18 mouse cellular contexts compared by ENCODE assay signal in the genomic region with DNA sequence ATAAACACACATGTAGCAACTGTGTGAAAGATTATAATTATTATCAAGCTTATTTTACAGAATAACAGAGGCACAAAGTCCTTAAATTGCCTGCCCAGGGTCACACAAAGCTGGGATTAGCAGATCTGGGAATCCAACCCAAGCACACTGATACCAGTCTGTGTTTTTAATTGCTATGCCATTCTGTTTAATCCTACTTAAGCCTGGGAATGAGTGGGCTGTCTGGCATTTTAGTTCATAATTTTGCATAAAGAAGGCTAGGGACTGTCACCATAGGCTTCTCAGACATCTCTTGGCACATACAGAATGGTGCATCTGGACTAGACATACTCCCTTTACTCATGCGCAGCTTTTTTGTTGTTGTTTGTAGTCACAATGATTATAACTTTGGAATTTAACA.
"Had no signal": no experiment of that assay in that cellular context is flagged by ENCODE, and none has a peak within 500 bp of the region (broad histone marks: within the 10 kb centered on the region; RNA-seq: fewer than 3 reads in every experiment).

No protein-coding gene starts in this region.

- H3K4me2 ChIP-seq: kidney, embryonic 15.5 days; limb, embryonic 12.5 days; limb, embryonic 15.5 days; liver, embryonic 11.5 days; lung, embryonic 14.5 days had no signal

- H3K9ac ChIP-seq: kidney, embryonic 15.5 days; limb, embryonic 12.5 days; limb, embryonic 15.5 days; liver, embryonic 14.5 days; liver, postnatal 0 days; lung, embryonic 14.5 days had no signal

- ATAC-seq: liver, postnatal 0 days; lung, postnatal 0 days had no signal

- DNase-seq: kidney, adult 11 months; kidney, adult 8-10 months; kidney, postnatal 14 days; kidney, postnatal 4 days; left cerebral cortex, postnatal 4 days; liver, postnatal 0 days; lung, embryonic 14.5 days; thymus, adult 2 months; thymus, postnatal 14 days; thymus, postnatal 4 days had no signal

- H3K9me3 ChIP-seq: kidney, embryonic 15.5 days; limb, embryonic 12.5 days; limb, embryonic 15.5 days had no signal

- H3K27me3 ChIP-seq: kidney, embryonic 15.5 days; limb, embryonic 12.5 days; limb, embryonic 15.5 days had no signal

- H3K36me3 ChIP-seq: kidney, embryonic 15.5 days; limb, embryonic 12.5 days; limb, embryonic 15.5 days had no signal

- H3K27ac ChIP-seq: kidney, embryonic 15.5 days; limb, embryonic 12.5 days; limb, embryonic 15.5 days; liver, embryonic 14.5 days; macrophage; stomach, postnatal 0 days had no signal

- H3K4me3 ChIP-seq: kidney, embryonic 15.5 days; limb, embryonic 12.5 days; limb, embryonic 15.5 days had no signal

- H3K4me1 ChIP-seq: kidney, embryonic 15.5 days; limb, embryonic 12.5 days; limb, embryonic 15.5 days had no signal
